Mouse (Mus musculus) lung, postnatal 4 days (tissue): Measurements from ENCODE around the gene Cd3eap.

ENCODE experiments used
- DNase-seq, 2 experiments: peaks; one replicate each; pipeline ENCODE4 v3.0.0; 2021

The Cd3eap gene

GRCm38 (mm10) chr7:19306819-19307738 is 52.2 kb downstream of the Cd3eap start:
- no peak for DNase-seq
